Mouse (Mus musculus) adrenal gland, postnatal 4 days (tissue): Measurements from ENCODE around the gene Atp6v0e. TPM values are rescaled to one million over a fixed set of nuclear protein-coding genes. Genes with fewer than 3 reads are reported as not detected.

ENCODE experiments used
- DNase-seq, 2 experiments: peaks; one replicate each; pipeline ENCODE4 v3.0.0; 2021 to 2022; ENCODE audit warnings: low spot score in 2 of 2, mixed read lengths in 2 of 2
- total RNA-seq, 2 experiments: library from RNA; stranded (reverse); gene quantifications; 2 replicates each; pipeline ENCODE4 v1.2.3; 2021

The Atp6v0e gene
- total RNA-seq, 2 experiments from 2014 or later, result 141 to 142 TPM

DNA sequence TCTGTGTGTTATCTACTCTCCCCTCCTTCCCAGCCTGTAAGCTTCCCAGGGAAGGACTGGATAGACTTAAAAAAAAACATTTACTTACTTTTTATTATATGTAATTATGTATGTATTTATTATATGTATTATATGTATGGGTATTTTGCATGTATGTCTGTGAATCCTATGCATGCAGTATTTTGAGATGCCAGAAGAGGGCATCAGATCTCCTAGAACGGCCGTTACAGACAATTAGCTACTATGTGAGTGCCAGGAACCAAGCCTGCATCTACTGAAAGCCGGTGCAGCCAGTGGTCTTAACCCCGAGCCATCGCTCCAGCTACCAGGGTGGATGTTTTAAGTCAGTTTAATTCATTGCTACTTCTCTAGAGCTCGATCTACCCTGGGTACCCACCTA is 18.2 kb downstream of the Atp6v0e start:
- DNase-seq, result no peak

DNA sequence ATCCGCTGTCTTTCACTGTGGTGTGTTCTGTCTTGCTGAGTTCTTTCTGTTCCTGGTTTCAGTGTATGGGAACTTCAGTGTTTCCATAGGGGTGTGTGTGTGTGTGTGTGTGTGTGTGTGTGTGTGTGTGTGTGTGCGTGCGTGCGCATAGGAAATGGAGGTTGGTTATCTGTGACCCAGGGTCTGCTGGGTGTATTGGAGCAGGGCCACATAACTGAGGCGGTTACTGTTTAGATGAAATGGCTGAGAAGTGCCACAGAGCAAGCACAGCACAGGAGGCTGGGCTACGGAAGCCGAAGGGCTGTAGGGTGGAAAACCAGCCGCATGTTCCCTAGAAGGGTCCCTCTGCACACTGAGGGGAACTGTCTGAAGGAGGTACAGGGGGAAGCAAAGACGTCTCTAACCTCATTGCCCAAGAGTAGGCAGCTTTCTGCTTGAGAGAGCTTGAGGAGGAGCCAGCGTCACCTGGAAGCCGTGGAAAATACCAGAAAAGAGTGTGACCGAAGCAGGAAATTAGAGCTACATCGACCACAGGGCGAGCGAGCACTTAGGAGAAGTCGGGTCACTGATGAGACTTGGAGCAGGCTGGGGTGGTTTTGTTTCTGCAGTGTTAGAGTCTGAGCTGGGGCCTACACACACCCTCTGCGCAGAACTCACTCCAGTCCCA is 23.4 kb downstream of the Atp6v0e start:
- DNase-seq, result no peak

DNA sequence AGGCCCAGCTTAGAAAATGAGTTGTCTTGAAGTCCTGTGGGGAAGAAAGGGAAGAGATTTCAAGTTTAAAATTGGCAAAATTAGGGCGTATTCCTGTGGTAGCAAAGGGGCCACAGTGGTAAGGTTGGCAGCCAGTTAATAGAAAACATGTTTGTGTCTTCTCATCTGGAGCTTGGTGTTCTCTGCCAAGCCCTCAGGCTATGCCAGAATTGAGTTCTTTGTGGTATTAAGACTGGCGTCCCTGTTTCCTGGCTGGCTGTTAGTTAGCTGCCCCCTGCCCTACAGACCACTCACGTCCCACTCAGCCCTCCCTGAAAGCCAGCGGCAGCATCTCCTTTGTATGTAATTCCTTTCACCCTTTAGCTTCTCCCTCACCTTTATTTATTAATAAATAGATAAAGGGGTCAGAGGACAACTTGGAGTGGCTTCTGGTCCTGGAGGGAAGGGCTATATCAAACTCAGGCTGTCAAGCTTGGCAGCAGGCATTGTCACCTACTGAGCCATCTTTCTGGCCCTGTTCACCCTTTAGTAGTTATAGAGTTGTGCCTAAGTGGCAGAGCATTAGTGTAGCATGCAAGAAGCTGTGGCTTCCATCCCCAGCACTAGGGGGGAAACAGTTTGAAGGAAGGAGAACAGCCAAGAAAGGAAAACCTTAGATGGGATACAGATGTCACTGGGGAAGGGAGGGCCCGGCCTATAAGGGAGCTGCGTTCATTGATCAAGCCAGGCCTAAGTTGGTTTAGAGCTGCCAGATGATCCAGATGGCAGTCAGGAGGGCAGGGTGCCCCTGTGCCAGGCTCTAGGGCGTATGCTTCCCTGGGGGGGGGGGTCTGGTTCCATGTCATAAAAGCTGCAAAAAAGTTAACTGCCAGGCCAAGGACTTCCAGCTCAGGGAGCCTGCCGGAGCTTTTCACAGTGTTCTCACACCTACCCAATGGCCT is 26.0 kb downstream of the Atp6v0e start:
- no peak for DNase-seq

DNA sequence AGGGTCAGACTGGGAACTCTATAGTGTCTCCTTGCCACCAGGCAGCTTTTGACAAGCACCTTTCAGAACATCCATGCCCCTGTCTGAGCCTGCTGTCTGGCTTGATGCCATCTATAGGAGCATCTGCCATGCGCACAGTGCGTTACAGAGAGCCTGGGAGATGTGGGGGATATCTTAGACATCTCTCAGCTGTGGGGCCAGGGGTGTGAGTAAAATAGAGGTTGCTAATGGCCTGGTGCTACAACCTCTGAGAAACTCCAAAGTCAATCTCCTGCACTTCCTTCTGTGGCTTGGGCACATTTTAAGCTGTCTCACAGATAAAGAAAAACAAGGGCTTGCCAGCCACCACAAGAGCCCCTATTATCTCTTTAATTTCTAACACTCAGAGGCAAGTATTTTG is 26.8 kb downstream of the Atp6v0e start:
- no peak for DNase-seq

GRCm38 (mm10) chr17:26690236-26690635 is 27.2 kb downstream of the Atp6v0e start:
- no peak for DNase-seq

DNA sequence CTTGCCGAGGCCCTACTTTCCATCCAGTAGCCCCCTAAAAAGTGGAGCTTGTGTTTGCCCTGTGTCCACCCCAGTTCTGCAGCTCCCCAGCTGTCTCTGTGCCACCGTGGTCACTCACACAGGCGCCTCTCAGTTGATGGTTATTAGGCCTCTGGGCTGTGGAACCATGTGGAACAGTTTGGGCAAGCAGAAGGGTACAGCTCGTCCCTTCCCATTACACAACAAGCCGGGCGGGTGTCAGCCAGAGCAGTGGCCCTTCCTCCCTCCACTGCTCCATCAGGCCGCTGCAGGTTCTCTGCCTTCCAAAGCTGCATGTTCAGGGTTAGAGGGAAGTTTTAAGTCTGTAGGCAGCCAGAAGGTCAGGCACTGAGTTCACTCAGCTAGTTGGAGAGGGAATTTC is 28.1 kb downstream of the Atp6v0e start:
- DNase-seq, result no peak

DNA sequence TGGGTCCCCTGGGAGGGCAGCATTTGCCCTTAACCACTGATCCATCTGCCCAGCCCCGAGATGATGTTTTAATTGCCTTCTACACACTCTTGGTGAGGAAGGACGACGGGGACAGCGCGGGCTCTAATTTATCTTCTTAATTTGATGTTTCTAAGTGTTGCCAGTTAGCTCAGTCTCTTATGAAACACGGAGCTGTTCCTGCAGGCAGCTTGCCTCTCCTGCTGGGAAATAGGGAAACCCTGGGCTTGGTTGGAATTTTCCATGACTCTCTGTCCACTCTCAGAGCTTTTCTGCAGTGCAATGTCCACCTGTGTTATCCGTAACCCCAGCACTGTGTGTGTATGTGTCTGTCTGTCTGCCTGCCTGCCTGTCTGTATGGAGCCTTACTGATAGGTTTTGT is 30.4 kb downstream of the Atp6v0e start:
- no peak for DNase-seq

DNA sequence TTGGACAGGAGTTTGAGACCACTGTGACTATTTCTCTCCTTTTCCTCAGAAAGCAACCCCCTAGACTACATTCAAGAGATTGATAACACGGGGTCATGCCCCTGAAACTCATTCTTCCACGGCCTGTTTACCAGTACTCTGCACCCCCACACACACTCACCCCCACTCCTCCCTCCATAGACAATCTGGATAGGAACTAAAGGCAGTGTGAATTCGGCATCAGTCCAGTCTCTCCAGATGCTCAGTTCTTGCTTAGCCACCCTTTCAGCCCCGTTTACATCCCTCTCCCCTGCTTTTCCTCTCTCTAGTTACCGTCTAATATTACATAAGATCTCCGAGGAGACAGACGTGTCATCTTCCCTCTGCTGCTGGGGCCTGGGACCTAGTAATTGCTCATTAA is 31.1 kb downstream of the Atp6v0e start:
- DNase-seq, result no peak

- DNase-seq, result no peak
Observed at GRCm38 (mm10) chr17:26695193-26695592, 32.2 kb downstream of the Atp6v0e start.

GRCm38 (mm10) chr17:26698846-26699245 is 35.8 kb downstream of the Atp6v0e start:
- DNase-seq, result no peak

GRCm38 (mm10) chr17:26699819-26700616 is 37.0 kb downstream of the Atp6v0e start:
- no peak for DNase-seq

DNA sequence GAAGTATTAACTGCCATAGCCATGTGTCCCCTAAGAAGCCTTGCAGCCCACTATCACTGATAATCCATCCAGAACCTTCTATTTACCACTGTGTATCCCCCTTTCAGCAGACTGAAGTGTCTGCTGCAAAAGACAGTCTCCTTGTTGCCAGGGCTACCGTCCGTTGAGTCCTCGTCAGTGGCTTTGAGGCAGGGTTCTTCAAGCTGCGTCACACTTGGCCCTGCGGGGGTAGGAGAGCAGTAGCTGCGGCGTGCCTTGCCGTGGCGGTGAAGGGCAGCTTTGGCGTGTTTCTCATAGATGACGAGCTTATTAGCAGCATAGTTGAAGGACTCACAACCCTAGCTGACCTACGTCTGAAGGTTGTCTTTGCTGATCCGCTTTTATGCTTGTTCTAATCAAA is 38.5 kb downstream of the Atp6v0e start:
- DNase-seq, result no peak

GRCm38 (mm10) chr17:26702621-26703020 is 39.6 kb downstream of the Atp6v0e start:
- DNase-seq, result no peak

GRCm38 (mm10) chr17:26703671-26704070 is 40.6 kb downstream of the Atp6v0e start:
- DNase-seq, result no peak

DNA sequence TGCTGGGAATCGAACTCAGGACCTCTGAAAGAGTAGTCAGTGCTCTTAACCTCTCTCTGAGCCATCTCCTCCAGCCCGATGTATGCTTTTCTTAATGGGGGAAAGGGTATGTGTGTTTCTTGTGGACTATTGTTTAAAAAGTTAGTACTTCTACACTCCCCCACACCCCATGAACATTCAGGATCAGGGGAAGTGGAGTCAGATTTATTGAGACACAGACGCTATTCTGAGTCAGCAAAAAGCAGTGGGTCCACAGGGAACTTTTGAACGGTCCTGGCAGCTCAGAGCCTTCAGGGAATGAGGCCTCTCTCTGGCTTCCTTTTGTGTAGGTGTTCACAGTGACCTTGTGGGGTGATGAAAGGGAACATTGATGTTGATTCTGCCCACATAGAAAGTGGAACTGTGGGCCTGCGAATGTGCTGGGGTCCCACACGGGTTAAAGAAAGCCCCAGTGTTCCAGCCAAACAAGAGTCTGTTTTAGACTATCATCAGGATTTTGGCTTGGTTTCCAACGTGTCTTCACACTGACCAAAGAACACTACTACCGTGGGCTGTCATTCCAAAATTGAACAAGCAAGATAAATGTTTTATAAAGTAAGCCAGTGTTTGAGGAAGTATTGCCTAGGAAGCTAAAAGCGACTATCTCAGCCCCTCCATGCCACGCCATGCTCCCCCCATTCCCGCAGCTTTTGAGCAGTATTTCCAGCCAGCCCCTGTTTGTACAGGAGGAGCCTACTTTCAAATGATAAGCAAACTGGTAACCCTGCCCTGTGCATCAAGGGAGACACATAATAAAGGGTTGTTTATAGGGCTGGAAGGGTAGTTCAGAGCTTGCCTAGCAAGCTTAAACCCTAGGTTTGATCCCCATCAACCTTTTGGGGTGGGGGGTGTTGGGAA is 42.7 kb downstream of the Atp6v0e start:
- DNase-seq, result no peak

- DNase-seq, result no peak
Observed at GRCm38 (mm10) chr17:26707066-26707465, 44.0 kb downstream of the Atp6v0e start.

- DNase-seq, result no peak
Observed at GRCm38 (mm10) chr17:26708499-26708898, 45.5 kb downstream of the Atp6v0e start.

DNA sequence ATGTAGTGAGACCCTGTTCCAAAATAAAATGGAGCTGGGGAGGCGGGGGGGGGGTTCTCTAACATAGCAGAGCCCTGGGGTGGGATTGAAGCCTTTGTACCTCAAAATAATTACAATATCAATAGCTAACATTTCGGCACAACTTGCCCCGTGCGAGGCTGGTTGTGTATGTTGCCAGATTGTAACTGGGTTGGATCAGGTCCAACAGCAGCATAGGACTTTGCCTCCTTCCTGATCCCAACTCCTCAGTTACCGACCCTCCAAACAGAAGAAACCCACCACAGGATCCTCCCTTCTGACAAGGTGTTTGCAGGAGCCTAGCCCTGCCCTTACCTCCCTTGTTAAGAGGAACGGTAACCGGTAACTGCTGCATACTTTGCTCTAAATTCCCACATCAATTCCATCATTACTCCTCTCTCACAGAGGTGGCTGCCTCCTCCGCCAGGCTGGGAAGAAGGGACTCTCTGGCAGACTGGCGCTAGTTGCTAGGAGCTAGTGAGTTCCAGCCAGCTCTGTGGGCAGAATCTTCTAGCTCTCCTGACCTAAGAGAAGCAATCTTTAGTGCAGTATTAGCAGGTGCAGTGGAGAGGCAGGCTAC is 46.1 kb downstream of the Atp6v0e start:
- DNase-seq, result no peak

GRCm38 (mm10) chr17:26710049-26710448 is 47.0 kb downstream of the Atp6v0e start:
- DNase-seq, result no peak

DNA sequence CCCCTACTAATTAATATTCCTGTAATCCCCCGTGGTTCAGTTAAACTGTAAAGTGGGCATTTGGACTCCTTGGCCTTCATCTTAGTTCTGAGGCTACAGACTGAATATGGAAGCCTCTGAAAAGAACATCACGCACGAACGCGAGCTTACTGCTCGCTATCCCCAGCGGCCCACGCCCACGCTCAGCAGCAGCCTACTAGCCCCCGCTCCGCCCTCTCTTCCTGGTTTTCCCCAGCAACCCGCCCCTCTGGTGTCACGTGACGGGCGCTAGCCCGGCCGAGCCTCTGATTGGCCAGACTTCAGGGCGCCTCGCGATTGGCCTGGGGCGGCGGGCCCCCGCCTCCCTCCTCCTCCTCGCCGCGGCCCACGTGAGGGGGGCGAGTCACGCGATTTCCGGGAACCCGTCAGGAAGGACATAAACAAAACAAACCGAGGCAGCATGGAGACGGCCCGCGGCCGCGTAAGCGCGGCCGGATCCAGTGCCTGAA is 52.3 kb downstream of the Atp6v0e start, which contains the start of gene Crebrf:
TSS of gene Crebrf (plus strand) at position 380 of the 488 bp plus-strand sequence.
- peak; percentile 95 to 97 for DNase-seq
